In genomic region chr6:126535208-126535910, GRCm38 (mm10) we compare ENCODE assay signal across 8 mouse cellular contexts. TPM values are rescaled to one million over a fixed set of nuclear protein-coding genes. Genes with fewer than 3 reads are reported as not detected.
DNase-seq lines count a peak whose midpoint lies in the region; ATAC-seq and TF ChIP-seq lines count a peak whose summit lies in the region.

TSS of gene Kcna5 (minus strand) at chr6:126535412.

- peaks cover 47% of the 10 kb centered on the region for H3K27me3 ChIP-seq in forebrain, embryonic 10.5 days (ENCODE audit: poor library complexity, severe bottlenecking)
- H3K27me3 ChIP-seq in heart, postnatal 0 days (ENCODE audit: control insufficient read depth, insufficient read depth, low read length) = peaks cover 20% of the 10 kb centered on the region
- no peaks in the 10 kb centered on the region; the same call in 1 of the 2 replicates for H3K27me3 ChIP-seq in liver, adult 2 months (ENCODE audit: control insufficient read depth, insufficient read depth, low read length)
- H3K27me3 ChIP-seq in stomach, embryonic 16.5 days (ENCODE audit: control insufficient read depth, insufficient read depth, low read length) = no peaks in the 10 kb centered on the region; the same call in none of the 2 replicates

- H3K4me2 ChIP-seq in heart, postnatal 0 days (ENCODE audit: low read depth, low read length) = peak within 1 kb of the TSS; percentile 57
- peak within 1 kb of the TSS; percentile 58 for H3K4me2 ChIP-seq in stomach, embryonic 16.5 days (ENCODE audit: low read depth, low read length)

- H3K27ac ChIP-seq in forebrain, embryonic 10.5 days = peak within 1 kb of the TSS; percentile 81
- H3K27ac ChIP-seq in heart, postnatal 0 days (ENCODE audit: low read depth) = peak within 1 kb of the TSS; percentile 80
- no peak within 1 kb of the TSS for H3K27ac ChIP-seq in liver, adult 2 months (replicated peaks; ENCODE audit: insufficient read depth, low read depth, low read length)
- peak within 1 kb of the TSS; percentile 85 for H3K27ac ChIP-seq in stomach, embryonic 16.5 days (ENCODE audit: low read length)

- no peaks in the 10 kb centered on the region for H3K79me2 ChIP-seq in liver, adult 2 months (ENCODE audit: control insufficient read depth, insufficient read depth, low read length)

- 2% methylated on average over 15 of the region's 15 CpGs for WGBS in forebrain, embryonic 10.5 days
- WGBS in heart, postnatal 0 days = 3% methylated on average over 15 of the region's 15 CpGs
- WGBS in liver, adult 2 months = 3% methylated on average over 15 of the region's 15 CpGs
- WGBS in stomach, embryonic 16.5 days = 1% methylated on average over 15 of the region's 15 CpGs

- peak; percentile 90 for TF ChIP-seq EP300 in heart, postnatal 0 days (IDR thresholded peaks at IDR 0.05; ENCODE audit: low read depth)

- no peaks in the 10 kb centered on the region for H3K36me3 ChIP-seq in forebrain, embryonic 10.5 days (replicated peaks)
- H3K36me3 ChIP-seq in heart, postnatal 0 days (replicated peaks; ENCODE audit: control insufficient read depth, insufficient read depth, low read length) = no peaks in the 10 kb centered on the region
- H3K36me3 ChIP-seq in liver, adult 2 months (ENCODE audit: control insufficient read depth, insufficient read depth, low read length) = no peaks in the 10 kb centered on the region
- no peaks in the 10 kb centered on the region for H3K36me3 ChIP-seq in stomach, embryonic 16.5 days (ENCODE audit: control insufficient read depth, insufficient read depth, low read length)

- H3K4me3 ChIP-seq in forebrain, embryonic 10.5 days = peak within 1 kb of the TSS; percentile 48
- H3K4me3 ChIP-seq in heart, postnatal 0 days (ENCODE audit: low read depth, low read length) = peak within 1 kb of the TSS; percentile 50
- H3K4me3 ChIP-seq in liver, adult 2 months (ENCODE audit: insufficient read depth, low read depth, low read length) = peak within 1 kb of the TSS; percentile 1; the same call in 1 of the 2 replicates
- peak within 1 kb of the TSS; percentile 40 for H3K4me3 ChIP-seq in stomach, embryonic 16.5 days (replicated peaks; ENCODE audit: low read length)

- peak within 1 kb of the TSS; percentile 60 for H3K9ac ChIP-seq in heart, postnatal 0 days (replicated peaks; ENCODE audit: low read depth, low read length)
- no peak within 1 kb of the TSS for H3K9ac ChIP-seq in liver, adult 2 months (ENCODE audit: low read depth, low read length)
- peak within 1 kb of the TSS; percentile 66 for H3K9ac ChIP-seq in stomach, embryonic 16.5 days (ENCODE audit: low read length)

- H3K9me3 ChIP-seq in forebrain, embryonic 10.5 days = no peaks in the 10 kb centered on the region
- no peaks in the 10 kb centered on the region for H3K9me3 ChIP-seq in heart, postnatal 0 days (replicated peaks; ENCODE audit: control insufficient read depth, low read length)
- no peaks in the 10 kb centered on the region for H3K9me3 ChIP-seq in stomach, embryonic 16.5 days (replicated peaks; ENCODE audit: control insufficient read depth, low read length)

- TF ChIP-seq POLR2A in liver, adult 2 months (IDR thresholded peaks at IDR 0.05; ENCODE audit: extremely low read depth, insufficient read depth, low read length) = no peak

- DNase-seq in ovary, postnatal 14 days (ENCODE audit: low spot score) = peak; percentile 16
- DNase-seq in ovary, adult 18-20 months (ENCODE audit: low spot score) = no peak
- peak; percentile 50 for DNase-seq in forebrain, embryonic 10.5 days (ENCODE audit: extremely low spot score, low spot score)
- peak; percentile 57 for DNase-seq in heart, postnatal 0 days (ENCODE audit: low spot score)
- no peak for DNase-seq in liver, adult 2 months (ENCODE audit: extremely low read depth, low read depth, low spot score)
- DNase-seq in frontal cortex, postnatal 25 days (ENCODE audit: low spot score in 2 of 2) = no peak
- no peak for DNase-seq in adipocyte (ENCODE audit: low spot score)

- H3K4me1 ChIP-seq in forebrain, embryonic 10.5 days = peaks cover 57% of the 10 kb centered on the region
- H3K4me1 ChIP-seq in heart, postnatal 0 days (ENCODE audit: control insufficient read depth, insufficient read depth) = no peaks in the 10 kb centered on the region
- H3K4me1 ChIP-seq in liver, adult 2 months (ENCODE audit: control insufficient read depth, insufficient read depth, low read length) = no peaks in the 10 kb centered on the region
- H3K4me1 ChIP-seq in stomach, embryonic 16.5 days (ENCODE audit: control insufficient read depth, insufficient read depth, low read length) = peaks cover 21% of the 10 kb centered on the region

- ATAC-seq in heart, postnatal 0 days (ENCODE audit: insufficient read depth, low read depth) = peak; percentile 86
- ATAC-seq in stomach, embryonic 16.5 days (ENCODE audit: insufficient read depth, low FRiP score) = peak; percentile 86

- TF ChIP-seq CTCF in heart, postnatal 0 days (IDR thresholded peaks at IDR 0.05; ENCODE audit: low read depth) = no peak
- no peak for TF ChIP-seq CTCF in liver, adult 2 months (IDR thresholded peaks at IDR 0.05; ENCODE audit: low read depth, low read length)

RNA-seq across cellular contexts. Expression of gene Kcna5, which starts in this region (rescaled TPM):
- polyA plus RNA-seq in forebrain, embryonic 10.5 days (2016; fragmentation: Nextera tagmentation; extraction: Ambion mirVana) = 1.5 and 2.1 TPM in 2 replicates
- total RNA-seq in heart, postnatal 0 days (2014; rRNA removed; ENCODE audit: low replicate concordance) = 25.0 and 27.6 TPM in 2 replicates
- polyA plus RNA-seq in heart, postnatal 0 days (2015; fragmentation: Nextera tagmentation; extraction: Ambion mirVana) = 9.0 and 9.2 TPM in 2 replicates
- total RNA-seq in liver, adult 2 months (2014; rRNA removed) = under 0.01 TPM in 1 of 2 replicates, not detected in the other
- not detected in 2 replicates for polyA plus RNA-seq in liver, adult 2 months (2012; rRNA removed)
- polyA plus RNA-seq in stomach, embryonic 16.5 days (2015; fragmentation: Nextera tagmentation; extraction: Ambion mirVana) = 8.5 and 8.9 TPM in 2 replicates

Comparison
In these comparisons a context has a peak if more than half of its experiments do, and no peak if none do; other contexts are left out.
1. RNA of gene Kcna5 (total RNA-seq): 25.0 to 27.6 TPM in heart, postnatal 0 days; under 0.01 TPM in liver, adult 2 months; every median in the first group is over 10 times any median in the second.
2. DNase-seq: peak in ovary, postnatal 14 days (single experiment), forebrain, embryonic 10.5 days (single experiment) and heart, postnatal 0 days (single experiment); none in ovary, adult 18-20 months (single experiment), liver, adult 2 months (single experiment), frontal cortex, postnatal 25 days (0 of 2) and adipocyte (single experiment).
3. Peak in every context shown above with its lines, with median percentiles within 50 percentile points of each other: H3K4me3 ChIP-seq.